Mouse (Mus musculus) CH12F3 (cell line): ENCODE measurements around the gene Lrrc8c.

Experiments used
- in situ Hi-C: fragments of 300-500 bp; cut with MboI; formaldehyde crosslinking; loops from 2 replicates; pipeline ENCODE4 v1.14.3; 2020; ENCODE audit warnings: low sequenced_read_pairs

Lrrc8c gene

GRCm38 (mm10) chr5:105592396-105592795 lies 73.2 kb downstream of the Lrrc8c start:
- in situ Hi-C loops: no loop called here

GRCm38 (mm10) chr5:105593630-105594029 lies 74.4 kb downstream of the Lrrc8c start:
- in situ Hi-C loops: no loop called here

GRCm38 (mm10) chr5:105598866-105599265 lies 79.7 kb downstream of the Lrrc8c start:
- in situ Hi-C loops: no loop called here

- in situ Hi-C loops: no loop called here
These were observed 80.1 kb downstream of the Lrrc8c start for GRCm38 (mm10) chr5:105599315-105599714.

- in situ Hi-C loops: no loop called here
These were observed 81.8 kb downstream of the Lrrc8c start for GRCm38 (mm10) chr5:105600998-105601397.

- in situ Hi-C loops: no loop called here
These were observed 83.4 kb downstream of the Lrrc8c start for GRCm38 (mm10) chr5:105602585-105602984.

- in situ Hi-C loops: no loop called here
These were observed 86.5 kb downstream of the Lrrc8c start for GRCm38 (mm10) chr5:105605736-105606135.

GRCm38 (mm10) chr5:105609683-105610082 lies 90.5 kb downstream of the Lrrc8c start:
- in situ Hi-C loops: no loop called here

GRCm38 (mm10) chr5:105613002-105613401 lies 93.8 kb downstream of the Lrrc8c start:
- in situ Hi-C loops: no loop called here

- in situ Hi-C loops: no loop called here
These were observed 94.8 kb downstream of the Lrrc8c start for GRCm38 (mm10) chr5:105614000-105614399.

- in situ Hi-C loops: no loop called here
These were observed 95.7 kb downstream of the Lrrc8c start for GRCm38 (mm10) chr5:105614682-105615434.

GRCm38 (mm10) chr5:105615871-105616454 lies 96.8 kb downstream of the Lrrc8c start:
- in situ Hi-C loops: no loop called here

- in situ Hi-C loops: no loop called here
These were observed 97.3 kb downstream of the Lrrc8c start for GRCm38 (mm10) chr5:105616538-105616937.

GRCm38 (mm10) chr5:105618510-105618909 lies 99.3 kb downstream of the Lrrc8c start:
- in situ Hi-C loops: no loop called here

- in situ Hi-C loops: no loop called here
These were observed 100.5 kb downstream of the Lrrc8c start for GRCm38 (mm10) chr5:105619666-105620065.

GRCm38 (mm10) chr5:105620505-105621116 lies 101.4 kb downstream of the Lrrc8c start:
- in situ Hi-C loops: no loop called here

GRCm38 (mm10) chr5:105623074-105623713 lies 104.0 kb downstream of the Lrrc8c start:
- in situ Hi-C loops: no loop called here

GRCm38 (mm10) chr5:105624257-105624656 lies 105.1 kb downstream of the Lrrc8c start:
- in situ Hi-C loops: no loop called here

GRCm38 (mm10) chr5:105625504-105626150 lies 106.4 kb downstream of the Lrrc8c start:
- in situ Hi-C loops: no loop called here

- in situ Hi-C loops: no loop called here
These were observed 107.2 kb downstream of the Lrrc8c start for GRCm38 (mm10) chr5:105626355-105626754.

- in situ Hi-C loops: no loop called here
These were observed 107.9 kb downstream of the Lrrc8c start for GRCm38 (mm10) chr5:105627093-105627492.
